Mouse (Mus musculus) layer of hippocampus, postnatal 36 days (tissue): Measurements from ENCODE around the gene Rrnad1. TPM values are rescaled to one million over a fixed set of nuclear protein-coding genes. Genes with fewer than 3 reads are reported as not detected.
A peak's percentile ranks its signal among the peaks of the same experiment; 100 is the strongest.

ENCODE experiments used
- DNase-seq, 2 experiments: peaks; one replicate each; pipeline ENCODE4 v3.0.0; 2022
- total RNA-seq, 2 experiments: library from RNA; stranded (reverse); gene quantifications; 2 replicates each; pipeline ENCODE4 v1.2.3; 2021

Rrnad1 gene
- total RNA-seq, 2 experiments from 2014 or later, result 23.5 to 27.9 TPM

- no peak for DNase-seq
Measured at GRCm38 (mm10) chr3:87948378-87949265, 18.1 kb upstream of the Rrnad1 start, which contains the start of gene Crabp2. Crabp2 (plus strand) TSS chr3:87948666.

DNA sequence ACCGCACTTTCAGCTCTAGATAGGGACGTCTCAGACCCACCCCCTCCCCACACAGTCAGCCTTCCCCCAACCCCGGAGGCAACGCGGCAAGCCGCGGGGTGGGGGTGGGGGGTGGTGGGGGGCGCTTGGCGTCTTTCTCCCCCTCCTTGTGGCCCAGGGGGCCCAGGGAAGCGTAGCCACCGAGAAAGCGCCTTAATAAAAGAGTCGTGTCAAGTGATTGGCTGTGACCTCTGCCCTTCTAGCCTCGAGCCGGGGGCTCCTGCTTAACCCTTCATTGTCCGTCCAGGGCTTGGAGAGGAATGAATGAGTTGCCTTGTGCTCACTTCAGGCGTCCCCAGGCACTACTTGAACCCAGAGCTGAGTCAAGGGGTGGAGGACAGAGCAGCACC, 17.3 kb upstream of the Rrnad1 start:
- no peak for DNase-seq

GRCm38 (mm10) chr3:87947056-87947810, 16.7 kb upstream of the Rrnad1 start:
- no peak for DNase-seq

DNA sequence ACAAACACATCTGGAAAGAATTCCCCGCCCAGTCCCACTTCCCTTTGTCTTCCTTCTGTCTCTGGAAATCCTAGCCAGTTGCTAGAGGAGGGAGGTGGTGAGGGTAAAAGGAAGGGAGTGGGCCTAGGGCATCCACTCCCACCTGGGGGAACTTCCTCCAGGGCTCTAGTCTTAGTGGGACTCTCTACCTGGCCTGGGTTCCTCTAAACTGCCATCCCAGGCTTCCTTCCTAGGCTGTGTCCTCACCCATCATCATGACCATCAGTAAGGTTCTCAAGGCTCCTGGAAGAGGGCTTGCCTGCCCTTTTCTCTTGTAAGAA, 16.0 kb upstream of the Rrnad1 start:
- DNase-seq, result no peak

DNA sequence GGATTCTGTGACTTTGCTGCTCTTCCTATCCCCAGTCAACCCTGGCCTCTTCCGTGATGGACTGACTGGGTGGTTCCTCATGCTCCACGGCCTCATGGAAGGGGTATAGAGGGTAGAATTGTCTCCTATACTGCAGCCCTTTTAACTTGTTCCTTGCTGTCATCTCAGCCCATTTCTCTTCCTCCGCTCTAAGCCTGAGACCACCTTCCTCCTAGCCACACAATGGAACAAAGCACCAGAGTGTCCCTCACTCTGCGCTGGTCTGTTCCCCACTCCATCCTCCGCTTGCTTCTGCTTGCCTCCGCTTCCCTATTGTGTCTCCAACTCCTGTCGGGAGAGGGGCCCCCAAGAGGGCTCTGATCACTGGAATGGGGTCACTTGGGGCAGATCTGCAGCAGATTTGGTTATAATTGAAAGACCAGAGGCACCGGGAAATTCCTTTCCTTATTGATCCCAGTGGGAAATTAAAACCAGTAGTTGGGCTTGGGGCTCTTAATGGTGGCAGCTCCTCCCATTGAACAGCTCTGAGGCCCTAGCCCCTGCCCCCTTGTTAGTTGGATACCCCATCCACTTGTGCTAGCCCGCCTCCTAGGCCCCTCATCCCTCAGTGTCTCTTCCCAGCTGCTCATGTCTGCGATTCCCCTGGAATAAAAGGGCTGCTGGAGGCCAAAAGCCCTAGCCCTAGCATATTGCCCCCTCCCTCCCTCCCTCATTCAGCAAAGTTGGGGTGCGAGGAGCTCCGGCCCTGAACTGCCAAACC, 15.4 kb upstream of the Rrnad1 start:
- DNase-seq, result no peak

DNA sequence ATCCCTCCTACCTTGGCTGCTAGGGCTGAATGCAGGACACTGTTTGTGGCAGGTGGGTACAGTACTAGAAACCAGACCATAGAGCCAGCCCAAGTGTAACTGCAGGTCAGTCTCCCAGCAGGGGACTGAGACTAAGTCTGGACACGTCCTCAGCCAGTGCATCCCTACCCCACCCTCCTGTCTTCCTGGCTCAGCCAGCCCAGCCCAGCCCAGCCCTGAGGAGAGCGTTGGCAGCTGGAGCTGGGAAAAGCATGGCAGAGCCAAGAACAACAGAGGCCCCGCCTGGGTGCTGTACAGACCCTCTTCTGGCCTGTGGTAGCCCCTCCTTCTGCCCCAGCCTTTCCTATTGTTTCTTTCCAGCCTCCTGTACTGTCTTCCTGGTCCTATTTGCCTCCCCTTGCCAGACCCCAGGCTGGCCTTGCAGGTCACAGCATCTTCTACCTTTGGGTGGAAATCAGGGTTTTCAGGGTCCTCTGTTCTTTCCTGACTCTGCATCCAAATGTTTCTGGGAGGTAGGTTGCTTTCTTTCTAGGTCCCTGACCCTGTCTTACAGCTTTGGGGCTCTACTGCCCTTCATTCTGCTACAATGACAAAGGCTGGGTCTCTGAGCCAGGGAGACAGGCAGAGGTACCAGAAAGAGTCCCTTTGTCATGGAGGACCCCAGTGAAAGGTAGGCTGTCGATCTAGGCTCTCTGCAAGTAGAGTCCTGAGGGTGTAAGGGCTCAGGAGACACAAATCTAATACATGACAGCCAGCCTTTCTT, 14.5 kb upstream of the Rrnad1 start:
- no peak for DNase-seq

GRCm38 (mm10) chr3:87943586-87943985, 13.1 kb upstream of the Rrnad1 start:
- DNase-seq, result no peak

DNA sequence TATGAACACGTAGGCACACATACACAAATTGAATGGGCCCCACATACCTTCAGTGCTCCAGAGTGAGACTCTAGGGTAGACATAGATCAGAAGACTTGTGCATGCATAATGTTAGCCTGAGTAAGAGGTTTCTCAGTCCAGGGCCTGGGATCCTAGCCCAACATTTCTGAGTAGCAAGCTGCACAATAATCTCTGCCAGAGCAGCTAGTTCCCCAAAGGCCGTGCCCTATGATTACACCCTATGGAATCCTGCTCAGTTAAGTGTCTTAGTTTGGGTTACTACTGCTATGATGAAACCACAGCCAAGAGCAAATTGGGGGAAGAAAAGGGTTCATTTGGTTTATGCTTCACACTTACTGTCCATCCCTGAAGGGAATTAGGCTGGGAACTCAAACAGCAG, 12.0 kb upstream of the Rrnad1 start:
- no peak for DNase-seq

DNA sequence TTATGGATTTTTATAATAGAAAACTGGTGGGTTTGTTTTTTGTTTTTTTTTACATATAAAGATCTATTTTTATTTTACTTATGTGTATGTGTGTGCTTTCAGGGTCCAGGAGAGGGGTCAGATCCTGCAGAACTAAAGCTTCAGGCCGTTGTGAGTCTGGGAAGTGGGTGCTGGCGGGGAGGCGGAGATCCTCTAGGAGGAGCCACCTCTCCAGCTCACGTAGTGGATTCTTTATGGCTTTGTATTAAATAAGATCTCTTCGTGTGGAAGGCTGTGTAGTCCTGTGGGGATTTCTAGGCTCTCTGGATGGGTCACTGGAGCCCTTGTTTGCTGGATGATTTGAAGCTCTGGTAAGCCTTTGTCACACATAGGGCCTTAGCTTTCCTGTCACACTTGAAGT, 10.1 kb upstream of the Rrnad1 start:
- no peak for DNase-seq

DNA sequence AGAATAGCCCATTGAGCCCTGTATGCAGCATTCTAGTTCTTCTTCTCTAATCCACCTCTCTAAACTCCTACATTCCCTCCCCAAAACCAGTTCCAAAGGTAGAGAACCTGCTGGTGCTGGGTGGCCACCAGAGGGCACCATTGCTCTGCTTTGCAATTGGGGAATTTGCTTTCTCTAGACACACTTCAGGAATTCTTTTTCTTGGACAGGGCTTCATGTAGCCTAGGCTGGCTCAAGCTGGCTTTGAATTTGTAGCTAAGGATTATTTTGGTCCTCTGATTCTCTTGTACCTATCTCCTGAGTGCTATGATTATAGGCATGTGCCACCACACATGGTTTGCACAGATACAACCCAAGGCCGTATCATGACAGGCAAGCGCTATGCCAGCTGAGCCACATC, 5.3 kb upstream of the Rrnad1 start:
- peak; percentile 67 to 77 for DNase-seq

GRCm38 (mm10) chr3:87935201-87935600, 4.7 kb upstream of the Rrnad1 start:
- DNase-seq, result no peak

DNA sequence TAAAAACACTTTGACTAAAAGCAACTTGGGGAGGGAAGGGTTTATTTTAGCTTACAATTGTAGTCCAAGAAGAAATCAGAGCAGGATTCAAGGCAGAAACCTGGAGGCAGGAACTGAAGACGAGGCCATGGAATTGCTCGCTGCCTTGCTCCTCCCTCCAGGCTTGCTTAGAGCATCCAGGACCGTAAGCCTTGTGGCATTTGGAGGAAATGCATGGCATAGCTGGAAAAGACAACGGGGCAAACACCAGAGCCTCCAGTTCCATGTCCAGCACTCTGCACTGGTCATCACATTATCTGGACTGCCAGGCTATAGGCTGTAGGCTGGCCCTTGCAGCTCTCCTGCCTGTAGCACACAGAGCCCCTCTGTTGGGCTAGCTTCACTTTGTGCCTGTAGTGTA, 4.0 kb upstream of the Rrnad1 start:
- no peak for DNase-seq

DNA sequence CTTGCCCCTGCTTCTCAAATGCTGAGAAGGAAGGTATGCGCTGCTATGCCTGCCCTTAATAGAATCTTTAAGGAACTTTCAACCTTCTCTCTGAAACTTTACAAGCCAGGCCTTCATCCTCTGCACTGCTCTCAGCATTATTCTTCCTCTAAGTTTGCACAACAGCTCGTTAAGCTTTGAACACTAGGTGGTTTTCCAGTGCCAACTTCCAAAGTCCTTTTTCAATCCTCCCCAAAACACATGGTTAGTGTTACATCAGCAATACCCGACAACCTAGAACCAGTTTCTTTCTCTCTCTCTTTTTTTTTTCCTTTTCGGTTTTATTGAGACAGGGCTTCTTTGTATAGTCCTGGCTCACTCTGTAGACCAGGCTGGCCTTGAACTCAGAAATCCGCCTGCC, 3.5 kb upstream of the Rrnad1 start:
- DNase-seq, result no peak

DNA sequence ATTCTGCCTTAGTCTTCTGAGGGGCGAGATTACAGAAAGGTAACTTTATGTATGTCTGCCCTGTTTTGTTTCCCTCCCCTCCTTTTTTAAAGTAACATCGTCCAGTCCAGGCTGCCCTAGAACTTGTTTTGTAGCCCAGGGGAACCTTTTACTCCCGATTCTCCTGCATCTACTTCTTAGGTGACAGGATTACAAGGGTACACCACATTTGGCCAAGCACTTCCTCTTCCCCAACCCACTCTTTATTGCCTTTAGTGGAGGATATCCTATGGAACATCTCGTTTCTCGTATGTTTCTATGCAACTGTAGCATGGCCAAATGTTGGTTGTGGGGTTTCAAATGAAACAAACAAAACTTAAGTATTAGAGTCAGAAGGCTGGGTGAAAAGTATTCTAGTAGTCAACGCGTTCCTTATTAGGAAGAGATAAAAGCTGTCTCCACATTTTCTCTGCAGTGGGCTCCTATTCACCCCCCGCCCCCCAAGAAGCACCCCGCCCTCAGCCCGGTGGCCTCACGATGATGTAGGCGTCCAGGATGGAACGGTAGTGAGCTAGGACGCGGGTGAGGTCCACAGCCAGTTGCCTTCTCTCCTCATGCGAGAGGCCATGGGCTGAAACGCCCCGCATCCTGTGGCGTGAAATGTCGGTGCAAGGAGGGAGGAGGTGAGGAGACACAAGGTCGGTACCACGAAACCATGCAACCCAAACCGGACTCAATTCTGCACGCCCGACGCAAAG, 1.0 kb downstream of the Rrnad1 start:
- DNase-seq, result no peak

- no peak for DNase-seq
Measured at GRCm38 (mm10) chr3:87927452-87927851, 3.1 kb downstream of the Rrnad1 start.

DNA sequence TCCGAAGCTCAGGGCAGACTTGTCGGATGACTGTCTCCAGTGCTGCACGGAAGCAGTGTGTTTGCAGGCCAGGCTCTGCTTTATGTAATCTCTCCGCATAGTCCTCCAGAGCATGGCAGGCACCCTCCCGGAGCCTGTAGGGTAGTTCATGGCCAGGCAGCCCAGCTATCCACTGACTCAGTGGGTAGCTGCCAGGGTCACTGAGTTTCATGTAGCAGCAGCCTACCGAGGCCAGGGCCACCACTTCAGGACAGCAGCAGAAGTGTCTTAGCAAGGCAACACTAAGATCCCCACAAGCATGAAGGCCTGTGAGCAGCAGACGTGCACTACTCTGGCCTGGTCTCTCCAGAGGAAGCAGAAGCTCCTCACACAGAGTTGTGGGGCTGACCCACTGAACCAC, 5.5 kb downstream of the Rrnad1 start:
- DNase-seq, result no peak

DNA sequence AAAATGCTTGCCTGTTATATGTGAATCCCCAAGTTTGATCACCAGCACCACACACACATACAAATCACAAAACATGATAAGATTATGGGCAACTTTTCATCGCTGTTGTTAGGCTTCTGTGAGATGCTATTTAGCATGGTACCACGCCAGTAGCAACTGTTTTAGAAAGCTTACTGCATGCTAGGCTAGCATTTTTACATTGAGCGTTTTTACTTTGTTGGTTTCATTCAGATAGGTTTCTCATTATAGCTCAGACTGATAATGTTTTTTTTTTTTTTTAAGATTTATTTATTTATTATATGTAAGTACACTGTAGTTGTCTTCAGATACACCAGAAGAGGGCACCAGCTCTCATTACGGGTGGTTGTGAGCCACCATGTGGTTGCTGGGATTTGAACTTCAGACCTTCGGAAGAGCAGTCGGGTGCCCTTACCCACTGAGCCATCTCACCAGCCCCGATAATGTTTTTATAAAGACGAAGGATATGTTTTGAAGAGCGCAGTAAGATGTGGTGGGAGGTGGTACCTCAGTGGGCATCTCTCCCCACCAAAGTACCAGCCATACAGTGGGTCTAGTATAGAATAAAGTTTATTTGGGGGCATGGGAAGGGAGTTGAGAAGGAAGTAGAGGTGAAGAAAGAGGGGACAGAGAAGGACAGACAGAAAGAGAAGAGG, 10.1 kb downstream of the Rrnad1 start:
- no peak for DNase-seq

- peak; percentile 79 to 84 for DNase-seq
Measured at GRCm38 (mm10) chr3:87919336-87920108, 11.0 kb downstream of the Rrnad1 start, which contains the start of gene Mrpl24. Mrpl24 (plus strand) TSS chr3:87919506.

DNA sequence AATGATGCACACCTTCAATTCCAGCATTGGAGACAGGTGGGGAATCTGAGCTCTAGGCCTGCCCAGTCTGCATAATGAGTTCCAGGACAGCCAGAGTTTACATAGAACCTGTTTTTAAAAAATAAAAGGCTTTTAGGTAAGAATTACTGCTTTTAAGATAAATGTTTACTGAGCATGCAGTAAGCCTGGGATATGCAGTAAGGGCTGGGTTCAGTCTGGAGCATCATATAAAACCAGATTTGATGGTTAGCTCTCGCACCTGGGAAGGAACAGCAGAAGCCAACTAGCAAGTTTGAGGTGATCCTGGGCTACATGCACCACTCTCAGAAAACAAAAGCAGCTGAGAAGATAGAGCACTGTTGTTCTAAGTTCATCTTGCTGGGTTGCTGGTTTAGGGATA, 12.0 kb downstream of the Rrnad1 start:
- DNase-seq, result no peak

- DNase-seq, result no peak
Measured at GRCm38 (mm10) chr3:87916990-87917389, 13.5 kb downstream of the Rrnad1 start.
